Mouse (Mus musculus) G1E-ER4 (cell line): ENCODE measurements around the gene Mylk4. TPM values are rescaled to one million over a fixed set of nuclear protein-coding genes. Genes with fewer than 3 reads are reported as not detected.

Source experiments
- GATA1 ChIP-seq: IDR thresholded peaks from one replicate; pipeline ENCODE4 v1.8.0; 2012; ENCODE audit warnings: low read length, inconsistent platforms
- polyA plus RNA-seq: library from polyadenylated mRNA; stranded (reverse); fragments of >175 nt; gene quantifications from 2 replicates; pipeline ENCODE4 v1.2.3, GENCODE M21; 2012

Gene Mylk4
- polyA plus RNA-seq, 1 experiment, result not detected

- no peak for TF ChIP-seq GATA1
Observed at GRCm38 (mm10) chr13:32698956-32699355, 84.8 kb downstream of the Mylk4 start.

GRCm38 (mm10) chr13:32693886-32694455 is 89.8 kb downstream of the Mylk4 start:
- TF ChIP-seq GATA1, result no peak

- no peak for TF ChIP-seq GATA1
Observed at GRCm38 (mm10) chr13:32692563-32692962, 91.2 kb downstream of the Mylk4 start.

GRCm38 (mm10) chr13:32690279-32690678 is 93.5 kb downstream of the Mylk4 start:
- no peak for TF ChIP-seq GATA1

- no peak for TF ChIP-seq GATA1
Observed at GRCm38 (mm10) chr13:32680868-32681515, 102.8 kb downstream of the Mylk4 start.

- no peak for TF ChIP-seq GATA1
Observed at GRCm38 (mm10) chr13:32680121-32680551, 103.6 kb downstream of the Mylk4 start.

GRCm38 (mm10) chr13:32678998-32679397 is 104.8 kb downstream of the Mylk4 start:
- no peak for TF ChIP-seq GATA1

- no peak for TF ChIP-seq GATA1
Observed at GRCm38 (mm10) chr13:32670782-32671181, 113.0 kb downstream of the Mylk4 start.

GRCm38 (mm10) chr13:32668296-32668695 is 115.5 kb downstream of the Mylk4 start:
- TF ChIP-seq GATA1, result no peak

- no peak for TF ChIP-seq GATA1
Observed at GRCm38 (mm10) chr13:32667386-32667785, 116.4 kb downstream of the Mylk4 start.

GRCm38 (mm10) chr13:32662041-32662440 is 121.7 kb downstream of the Mylk4 start:
- TF ChIP-seq GATA1, result no peak

GRCm38 (mm10) chr13:32660294-32660693 is 123.5 kb downstream of the Mylk4 start:
- no peak for TF ChIP-seq GATA1

- TF ChIP-seq GATA1, result no peak
Observed at GRCm38 (mm10) chr13:32659271-32659670, 124.5 kb downstream of the Mylk4 start.

GRCm38 (mm10) chr13:32657583-32657982 is 126.2 kb downstream of the Mylk4 start:
- no peak for TF ChIP-seq GATA1

Other genes starting within 250 kb of the Mylk4 start
- gene Wrnip1, start 18.1 kb upstream of the Mylk4 start, polyA plus RNA-seq, result 34.5 and 38.2 TPM in 2 replicates
- not detected in 2 replicates for gene D930007J09Rik, start 18.9 kb upstream of the Mylk4 start, polyA plus RNA-seq
- gene Serpinb1a, start 67.2 kb upstream of the Mylk4 start, polyA plus RNA-seq, result not detected in 2 replicates
- not detected in 2 replicates for gene Serpinb1c, start 114.3 kb upstream of the Mylk4 start, polyA plus RNA-seq
- not detected in 2 replicates for gene Serpinb6b, start 181.3 kb upstream of the Mylk4 start, polyA plus RNA-seq
- gene Serpinb9, start 219.3 kb upstream of the Mylk4 start, polyA plus RNA-seq, result 0.11 and 0.12 TPM in 2 replicates
- not detected in 2 replicates for gene Serpinb9b, start 243.5 kb upstream of the Mylk4 start, polyA plus RNA-seq